Mouse (Mus musculus): ENCODE data around the gene Rnf146.
"Not testable (repeated sequence)": the region's sequence is repeated elsewhere in the genome, so short reads cannot be mapped to it uniquely, and the experiment has no call there.

The Rnf146 gene

GRCm38 (mm10) chr10:29362197-29362900 lies at the start of gene Rnf146:
TSS of gene Rnf146 (minus strand) at chr10:29362442.
- no peak for DNase-seq

GRCm38 (mm10) chr10:29402656-29403268 lies 40.5 kb upstream of the Rnf146 start:
- peak; percentile 8 for DNase-seq

GRCm38 (mm10) chr10:29394890-29395289 lies 32.6 kb upstream of the Rnf146 start:
- not testable (repeated sequence) for DNase-seq

- DNase-seq = no peak
Measured at GRCm38 (mm10) chr10:29381558-29381957, 19.3 kb upstream of the Rnf146 start.

- no peak for DNase-seq
Measured at GRCm38 (mm10) chr10:29374065-29374464, 11.8 kb upstream of the Rnf146 start.

DNA sequence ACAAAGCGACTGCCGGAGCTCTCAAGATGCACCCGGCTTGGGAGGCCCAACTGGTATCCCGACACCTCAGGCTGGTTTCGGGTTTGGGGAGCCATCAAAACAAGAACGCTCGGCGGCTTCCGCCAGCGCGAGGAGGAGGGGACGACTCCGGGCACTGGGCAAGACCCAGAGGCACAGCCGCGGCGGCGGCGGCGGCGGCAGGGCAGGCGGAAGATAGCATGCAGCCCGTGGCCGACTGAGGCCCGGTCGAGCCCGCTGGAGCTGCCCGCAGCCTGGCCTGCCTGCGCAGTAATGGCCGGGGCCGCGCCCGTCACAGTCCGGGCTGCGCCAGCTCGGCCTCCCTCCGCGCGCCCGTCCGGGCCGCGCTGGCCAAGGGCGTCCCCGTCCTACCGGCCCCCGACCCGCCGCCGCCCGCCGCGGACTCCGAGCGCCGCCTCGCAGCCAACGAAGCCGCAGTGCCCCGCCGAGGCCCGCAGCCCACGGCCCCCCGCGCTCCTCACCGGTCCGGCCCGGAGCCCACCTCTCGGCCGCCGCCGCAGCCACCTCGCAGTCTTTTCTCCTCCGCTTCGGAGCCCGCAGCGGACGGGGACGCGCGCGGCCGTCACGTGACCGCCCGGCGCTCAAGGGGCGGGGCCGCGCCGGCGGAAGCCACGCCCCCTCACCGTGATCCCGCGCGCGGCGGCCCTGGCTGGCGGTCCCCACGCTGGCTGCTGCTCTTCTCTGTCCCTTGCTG lies 612 bp downstream of the Rnf146 start:
- peak; percentile 94 for DNase-seq

GRCm38 (mm10) chr10:29361095-29361463 lies 1.2 kb downstream of the Rnf146 start:
- DNase-seq = no peak

DNA sequence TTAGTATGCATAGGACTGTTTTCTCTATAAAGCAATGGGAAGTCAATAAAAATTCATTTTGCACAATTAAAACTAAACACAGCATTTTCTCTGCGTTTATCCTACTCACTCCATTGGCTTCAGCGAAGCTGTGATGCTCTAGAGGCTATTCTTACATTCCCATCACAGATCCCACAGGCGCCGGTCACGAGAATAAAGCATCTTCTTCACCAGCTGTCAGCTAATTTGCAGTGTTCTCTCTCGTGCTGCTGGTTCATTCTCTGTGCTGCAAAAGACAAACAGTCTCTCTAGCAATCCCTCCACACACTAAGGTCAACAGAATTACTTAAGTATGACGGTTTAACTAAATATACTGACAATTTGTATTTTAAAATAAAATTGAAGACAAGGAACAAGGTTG lies 8.1 kb downstream of the Rnf146 start:
- no peak for DNase-seq

DNA sequence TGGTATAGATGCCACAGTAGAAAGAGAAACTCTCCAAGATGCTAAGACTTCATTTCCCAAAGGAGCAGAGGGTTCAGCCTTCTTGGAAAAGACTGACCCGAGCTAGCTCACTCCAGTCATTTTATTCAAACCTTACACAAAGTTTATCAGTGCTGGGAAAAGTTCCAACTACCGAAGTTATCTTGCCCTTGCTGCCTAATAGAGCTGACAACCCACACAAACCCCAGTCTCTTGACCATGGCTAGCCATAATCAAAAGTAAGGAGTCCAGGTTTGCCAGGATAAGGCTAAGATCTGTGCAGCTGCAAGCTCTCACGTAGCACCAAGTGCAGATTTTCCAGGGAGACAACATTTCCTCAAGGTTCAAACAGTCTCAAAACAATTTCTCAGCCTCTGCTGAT lies 9.7 kb downstream of the Rnf146 start:
- no peak for DNase-seq

DNA sequence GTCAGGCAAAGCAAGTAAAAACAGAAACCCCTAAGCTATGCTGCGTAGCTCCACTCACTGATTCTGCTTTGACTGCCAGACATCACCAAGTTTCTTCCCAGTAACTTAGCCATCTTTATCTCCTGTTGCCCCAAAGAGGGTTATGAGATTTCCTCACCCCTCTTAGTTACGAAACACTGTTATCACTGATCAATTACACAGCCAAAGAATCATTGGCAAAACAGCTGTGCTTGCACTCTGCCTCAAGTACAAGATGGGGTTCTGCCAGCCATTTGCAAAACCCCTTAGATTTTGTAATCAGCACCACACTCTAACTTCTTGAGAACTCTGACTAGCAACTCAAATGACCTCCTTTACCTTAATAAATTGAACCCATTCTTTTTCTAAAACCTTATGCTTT lies 10.8 kb downstream of the Rnf146 start:
- DNase-seq = no peak

GRCm38 (mm10) chr10:29346638-29347037 lies 15.6 kb downstream of the Rnf146 start:
- no peak for DNase-seq

DNA sequence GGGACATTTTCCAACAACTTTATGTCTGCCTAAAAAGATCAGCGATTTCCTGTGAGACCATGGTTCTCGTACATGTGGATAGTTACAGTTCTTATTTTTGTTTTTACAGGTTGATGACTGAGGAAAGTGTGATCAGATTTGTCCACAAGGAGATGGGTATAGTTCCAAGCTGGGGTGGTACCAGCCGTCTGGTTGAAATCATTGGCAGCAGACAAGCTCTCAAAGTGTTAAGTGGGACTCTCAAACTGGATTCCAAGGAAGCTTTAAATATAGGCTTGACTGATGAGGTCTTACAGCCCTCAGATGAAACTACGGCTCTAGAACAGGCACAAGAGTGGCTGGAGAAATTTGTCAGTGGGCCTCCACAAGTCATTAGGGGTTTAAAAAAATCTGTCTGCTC lies 18.0 kb downstream of the Rnf146 start:
- DNase-seq = no peak

DNA sequence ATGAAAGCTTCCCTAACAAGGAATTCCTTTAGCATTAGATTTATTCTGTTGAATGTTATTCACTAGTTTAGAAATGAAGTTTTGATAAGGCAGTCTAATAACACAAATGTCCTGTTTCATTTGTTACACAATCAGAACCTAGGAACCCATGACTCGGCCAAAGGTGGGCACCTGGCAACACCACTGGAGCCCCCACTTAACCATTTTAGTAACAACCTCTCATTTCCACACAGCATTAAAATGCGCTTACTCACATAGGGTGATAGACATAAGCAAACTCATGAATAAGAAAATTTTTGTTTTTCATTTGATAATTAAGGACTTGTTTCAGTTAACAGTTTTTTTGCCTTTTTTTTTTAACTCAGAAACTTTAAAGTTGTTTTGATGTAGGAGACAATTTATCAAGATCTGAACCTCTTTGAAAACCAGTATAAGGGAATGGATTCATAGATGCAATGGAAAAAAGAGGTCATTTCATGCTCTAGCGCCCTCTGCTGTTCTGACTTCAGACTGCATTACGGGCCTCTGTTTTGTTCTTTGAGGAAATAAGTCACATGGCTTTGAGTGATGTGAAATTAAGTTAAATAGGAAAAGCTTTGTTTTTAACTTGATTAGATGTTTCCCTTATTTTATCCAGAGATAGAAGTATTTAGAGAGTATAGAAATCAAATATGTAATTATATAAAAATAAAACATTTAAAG lies 23.7 kb downstream of the Rnf146 start:
- peak; percentile 74 for DNase-seq

GRCm38 (mm10) chr10:29333836-29334235 lies 28.4 kb downstream of the Rnf146 start:
- peak; percentile 19 for DNase-seq

DNA sequence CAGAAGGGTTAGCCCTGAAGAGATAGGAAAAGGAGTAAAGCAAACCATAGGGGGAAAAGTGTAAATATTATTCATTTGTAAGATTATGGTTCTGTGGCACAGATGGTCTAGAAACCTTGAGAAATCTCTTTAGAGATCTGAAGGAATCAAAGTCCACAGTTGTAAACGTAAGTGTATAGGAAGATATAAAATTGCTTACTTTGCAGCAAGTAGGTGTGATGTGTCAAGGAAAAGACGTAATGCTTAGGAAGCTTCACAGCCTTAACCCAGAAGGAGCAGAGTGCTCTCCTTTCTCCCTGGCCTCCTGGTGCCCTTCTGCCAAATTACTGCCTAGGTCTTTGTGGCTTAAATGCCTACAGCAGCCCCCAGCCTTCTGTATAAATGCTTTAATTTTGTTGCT lies 37.4 kb downstream of the Rnf146 start:
- DNase-seq = no peak

- DNase-seq = no peak
Measured at GRCm38 (mm10) chr10:29313905-29314304, 48.3 kb downstream of the Rnf146 start.

- peak; percentile 91 for DNase-seq
Measured at GRCm38 (mm10) chr10:29313064-29313638, 49.1 kb downstream of the Rnf146 start, which contains the start of gene Echdc1. TSS of gene Echdc1 (plus strand) at chr10:29313166.

GRCm38 (mm10) chr10:29311480-29312219 lies 50.6 kb downstream of the Rnf146 start:
- DNase-seq = no peak

GRCm38 (mm10) chr10:29302230-29302629 lies 60.0 kb downstream of the Rnf146 start:
- DNase-seq = no peak
